Mouse (Mus musculus) lung, postnatal 0 days (tissue): ENCODE measurements around the gene Msi1.

ENCODE experiments used
- CTCF ChIP-seq: IDR thresholded peaks from 2 replicates; pipeline ENCODE4 v1.5.1; 2016; ENCODE audit warnings: antibody characterized with exemption, mild to moderate bottlenecking
- EP300 ChIP-seq: IDR thresholded peaks from 2 replicates; pipeline ENCODE4 v1.6.1; 2016; ENCODE audit warnings: antibody characterized with exemption, mild to moderate bottlenecking, control low read depth

GRCm38 (mm10) chr5:115487353-115487752 is 58.0 kb downstream of the Msi1 start:
- TF ChIP-seq CTCF (no peak), EP300 (no peak)
